Comparison of ENCODE assay signal across 8 mouse cellular contexts in the genomic region with DNA sequence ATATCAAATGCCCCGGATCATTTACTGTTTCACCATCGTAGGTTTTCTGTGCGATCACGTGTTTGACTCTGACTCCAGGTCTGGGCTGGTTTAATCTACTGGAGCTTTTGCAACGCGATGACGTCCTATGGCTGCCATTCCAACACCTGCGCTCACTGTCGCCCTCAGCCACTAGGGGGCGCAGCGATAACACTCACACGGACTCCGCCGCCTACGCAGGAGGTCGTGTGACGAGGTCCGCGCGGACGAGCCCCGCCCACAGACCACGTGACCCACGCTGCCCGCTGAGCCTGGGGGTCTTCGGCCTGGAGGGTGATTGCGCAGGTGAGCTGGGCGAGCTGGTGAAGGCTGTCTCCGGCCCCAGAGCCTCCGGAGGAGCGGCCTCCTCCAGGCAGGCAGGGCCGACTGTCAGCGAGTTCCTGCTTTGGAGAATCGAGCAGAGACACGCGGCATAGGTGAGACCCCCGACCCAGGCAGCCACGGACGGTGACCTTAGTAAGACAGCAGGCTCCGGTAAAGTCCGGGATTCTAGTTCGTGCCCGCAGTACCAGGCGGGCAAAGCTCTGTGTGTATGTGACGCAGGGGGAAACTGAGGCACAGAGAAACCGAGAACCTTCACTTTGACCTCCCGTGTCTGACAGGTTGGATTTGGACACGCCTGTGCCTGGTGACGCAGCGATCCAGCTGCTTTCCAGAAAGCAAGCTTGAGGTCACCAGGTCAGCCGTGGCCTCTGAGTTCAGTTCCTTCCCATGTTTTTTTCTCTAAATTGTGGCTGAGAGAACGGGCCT. TPM values are rescaled to one million over a fixed set of nuclear protein-coding genes. Genes with fewer than 3 reads are reported as not detected.
DNase-seq lines count a peak whose midpoint lies in the region; ATAC-seq and TF ChIP-seq lines count a peak whose summit lies in the region.

Gaa (plus strand) TSS at position 120 of the 789 bp plus-strand sequence.

- in situ Hi-C loops in ES-E14 (cut with MboI; ENCODE audit: low sequenced_read_pairs in 2 of 2, unreplicated experiment in 2 of 2), result no loop called here

- 3% methylated on average over 52 of the region's 52 CpGs for WGBS in forebrain, embryonic 15.5 days
- WGBS in lung, adult 2 months, result 2% methylated on average over 52 of the region's 52 CpGs

- intact Hi-C loops in heart, postnatal 25 days (cut with DNase I), result loop anchor here (2.0 kb wide), 1 partner anchor 31 kb away; no protein-coding TSS in a partner anchor

- peak; percentile 66; the same call in 1 of the 2 replicates for TF ChIP-seq POLR2A in lung, adult 2 months (IDR thresholded peaks at IDR 0.05; ENCODE audit: borderline replicate concordance, extremely low read depth, low read depth, low read length)

- H3K27ac ChIP-seq in ES-E14 (ENCODE audit: insufficient read depth, low read depth, low read length, poor library complexity, severe bottlenecking), result no peak within 1 kb of the TSS
- peak within 1 kb of the TSS; percentile 38; the same call in 1 of the 2 replicates for H3K27ac ChIP-seq in forebrain, embryonic 15.5 days (replicated peaks)

- peak within 1 kb of the TSS; percentile 46 for H3K9ac ChIP-seq in ES-E14 (ENCODE audit: insufficient read depth, low read depth, low read length, poor library complexity, severe bottlenecking)
- H3K9ac ChIP-seq in forebrain, embryonic 15.5 days (replicated peaks), result peak within 1 kb of the TSS; percentile 73

- H3K27me3 ChIP-seq in forebrain, embryonic 15.5 days, result no peaks in the 10 kb centered on the region

- ATAC-seq in forebrain, embryonic 15.5 days (replicated peaks), result peak; percentile 87
- peak; percentile 97 for ATAC-seq in neutrophil, adult 5-6 weeks (ENCODE audit: extremely low read depth, insufficient number of reproducible peaks, low FRiP score, poor library complexity, severe bottlenecking)

- peaks cover 5% of the 10 kb centered on the region for H3K36me3 ChIP-seq in ES-E14 (ENCODE audit: control insufficient read depth, insufficient read depth, low read length, poor library complexity, severe bottlenecking)
- H3K36me3 ChIP-seq in forebrain, embryonic 15.5 days, result peaks cover 8% of the 10 kb centered on the region; the same call in 1 of the 2 replicates

- peak within 1 kb of the TSS; percentile 64 for H3K4me2 ChIP-seq in forebrain, embryonic 15.5 days (replicated peaks)

- no peaks in the 10 kb centered on the region for H3K9me3 ChIP-seq in ES-E14 (ENCODE audit: control insufficient read depth, insufficient read depth, low read depth, low read length)
- no peaks in the 10 kb centered on the region for H3K9me3 ChIP-seq in forebrain, embryonic 15.5 days

- TF ChIP-seq CTCF in lung, adult 2 months (IDR thresholded peaks at IDR 0.05; ENCODE audit: insufficient read depth, low read length), result peak; percentile 93

- peak; percentile 96 for DNase-seq in ES-E14 (ENCODE audit: low read depth, low spot score)
- DNase-seq in cerebellum, adult 11-12 months, result peak; percentile 95
- peak; percentile 83 for DNase-seq in heart, postnatal 25 days (ENCODE audit: low spot score)
- peak; percentile 89 to 99 for DNase-seq in layer of hippocampus, adult 18-20 months (ENCODE audit: low spot score in 2 of 2)
- peak; percentile 97 for DNase-seq in lung, adult 2 months
- DNase-seq in thymus, adult 18-20 months, result peak; percentile 86 to 90

- peaks cover 3 to 34% of the 10 kb centered on the region in 2 experiments for H3K4me1 ChIP-seq in ES-E14 (ENCODE audit: control insufficient read depth in 2 of 2, insufficient read depth in 2 of 2, low read length in 2 of 2, poor library complexity in 1 of 2)
- peaks cover 26% of the 10 kb centered on the region for H3K4me1 ChIP-seq in forebrain, embryonic 15.5 days
- H3K4me1 ChIP-seq in lung, adult 2 months (ENCODE audit: control insufficient read depth, insufficient read depth, low read length), result peaks cover 5% of the 10 kb centered on the region; the same call in 1 of the 2 replicates

- H3K4me3 ChIP-seq in ES-E14 (ENCODE audit: insufficient read depth in 1 of 2, low read depth in 1 of 2, low read length in 2 of 2, poor library complexity in 1 of 2, severe bottlenecking in 1 of 2), result peak within 1 kb of the TSS; percentile 55 to 63
- peak within 1 kb of the TSS; percentile 83 for H3K4me3 ChIP-seq in forebrain, embryonic 15.5 days
- peak within 1 kb of the TSS; percentile 72 for H3K4me3 ChIP-seq in lung, adult 2 months (replicated peaks; ENCODE audit: extremely low read depth, low read depth, low read length)

TF ChIP-seq in ES-E14, 5 proteins besides CTCF, POLR2A, EP300 and RAD21:
- no peak for TF ChIP-seq MAFK (IDR thresholded peaks at IDR 0.05; ENCODE audit: insufficient read depth, low read depth, low read length)
- no peak for TF ChIP-seq ZC3H11A (IDR thresholded peaks at IDR 0.05; ENCODE audit: borderline replicate concordance, low read depth, low read length)
- TF ChIP-seq HCFC1 (IDR thresholded peaks at IDR 0.05; ENCODE audit: borderline replicate concordance, insufficient read depth, low read length), result peak; percentile 17; the same call in 1 of the 2 replicates
- no peak for TF ChIP-seq CHD2 (IDR thresholded peaks at IDR 0.05; ENCODE audit: low read depth, low read length)
- no peak for TF ChIP-seq ZNF384 (IDR thresholded peaks at IDR 0.05; ENCODE audit: low read depth, low read length)

RNA-seq across cellular contexts. Expression of gene Gaa, which starts in this region (rescaled TPM):
- total RNA-seq in ES-E14 (2012; rRNA removed), result 69.3 and 116 TPM in 2 replicates
- 43.9 and 49.8 TPM in 2 replicates for polyA plus RNA-seq in forebrain, embryonic 15.5 days (2015; fragmentation: Nextera tagmentation; extraction: Ambion mirVana)
- 10 to 100 TPM; 69.6 to 73.2 TPM for total RNA-seq in heart, postnatal 25 days (2021)
- total RNA-seq in layer of hippocampus, adult 18-20 months (2021), result 100 to 1,000 TPM; 347 to 355 TPM
- 188 and 192 TPM in 2 replicates for polyA plus RNA-seq in lung, adult 2 months (2012; rRNA removed)
- total RNA-seq in neutrophil, adult 5-6 weeks (2017), result 13.0 and 13.5 TPM in 2 replicates
